Mouse (Mus musculus) heart, postnatal 36 days (tissue): ENCODE results near the gene Camta1. TPM values are rescaled to one million over a fixed set of nuclear protein-coding genes. Genes with fewer than 3 reads are reported as not detected.

ENCODE experiments used
- DNase-seq, 2 experiments: peaks; one replicate each; pipeline ENCODE4 v3.0.0; 2021 to 2022
- intact Hi-C: fragments of 180-260 bp; cut with DNase I; formaldehyde crosslinking; loops from one replicate; pipeline ENCODE4 v1.15.1; 2025
- total RNA-seq, 2 experiments: library from RNA; stranded (reverse); gene quantifications; 2 replicates each; pipeline ENCODE4 v1.2.3; 2021

The Camta1 gene
- total RNA-seq, 2 experiments from 2014 or later: 217 to 218 TPM

- intact Hi-C loops: no loop called here
- DNase-seq: no peak
Measured at GRCm38 (mm10) chr4:151793694-151794093, 68.0 kb downstream of the Camta1 start.

GRCm38 (mm10) chr4:151786946-151787705 lies 74.5 kb downstream of the Camta1 start:
- intact Hi-C loops: no loop called here

GRCm38 (mm10) chr4:151780511-151780910 lies 81.2 kb downstream of the Camta1 start:
- intact Hi-C loops: no loop called here
- DNase-seq: no peak

More at GRCm38 (mm10) chr4:151786946-151787705, 74.5 kb downstream of the Camta1 start:
- DNase-seq: no peak

GRCm38 (mm10) chr4:151779962-151780459 lies 81.7 kb downstream of the Camta1 start:
- DNase-seq: no peak
- intact Hi-C loops: loop anchor here (2.0 to 10.0 kb wide), 3 partner anchors 75 to 625 kb away; no protein-coding TSS in a partner anchor

- intact Hi-C loops: loop anchor here (2.0 to 10.0 kb wide), 3 partner anchors 76 to 624 kb away; no protein-coding TSS in a partner anchor
- DNase-seq: no peak
Measured at GRCm38 (mm10) chr4:151778511-151778910, 83.2 kb downstream of the Camta1 start.

DNA sequence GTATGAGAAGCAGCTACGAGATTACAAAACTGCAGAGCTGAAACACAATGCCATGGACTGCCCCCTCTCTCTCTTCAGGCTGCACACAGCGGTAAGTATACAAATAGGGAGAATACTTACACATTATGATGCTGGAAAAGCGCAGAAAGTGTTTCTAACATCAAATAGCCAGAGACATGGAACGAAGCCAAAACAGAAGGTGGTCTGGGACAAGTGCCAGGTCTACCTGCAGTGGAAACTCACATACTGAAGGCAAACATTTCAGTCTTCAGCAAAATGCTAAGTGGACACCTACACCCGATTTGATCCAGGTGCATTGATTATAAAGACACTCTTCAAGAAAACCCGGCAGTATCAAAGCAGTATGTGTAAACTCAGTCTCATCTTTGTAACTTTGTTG lies 84.2 kb downstream of the Camta1 start:
- intact Hi-C loops: loop anchor here (5.0 to 10.0 kb wide), 2 partner anchors 165 to 623 kb away; no protein-coding TSS in a partner anchor
- DNase-seq: no peak

- intact Hi-C loops: loop anchor here (5.0 to 10.0 kb wide), 2 partner anchors 163 to 621 kb away; no protein-coding TSS in a partner anchor
- DNase-seq: no peak
Measured at GRCm38 (mm10) chr4:151775441-151775840, 86.2 kb downstream of the Camta1 start.

- DNase-seq: no peak
- intact Hi-C loops: loop anchor here (10.0 kb wide), 1 partner anchor 619 kb away; no protein-coding TSS in a partner anchor
Measured at GRCm38 (mm10) chr4:151773651-151774050, 88.0 kb downstream of the Camta1 start.

DNA sequence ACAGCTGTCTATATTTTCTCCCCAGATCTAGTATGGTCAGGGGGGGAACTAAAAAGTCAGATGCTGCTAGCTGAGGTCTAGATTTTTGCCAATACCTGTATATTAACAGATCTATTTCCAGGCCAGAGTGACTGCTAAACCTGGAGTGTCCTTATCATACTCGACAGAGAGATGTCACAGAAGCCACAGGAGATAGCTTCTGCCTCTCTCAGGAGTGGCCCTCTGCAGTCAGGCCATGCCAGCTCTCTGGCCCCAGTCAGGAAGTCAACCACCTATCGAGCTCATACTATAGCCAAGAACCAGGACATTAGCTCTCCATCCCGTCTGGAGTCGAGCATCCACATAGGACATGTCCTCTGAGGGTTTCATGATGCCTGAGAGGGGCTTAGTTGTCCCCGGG lies 88.7 kb downstream of the Camta1 start:
- DNase-seq: no peak
- intact Hi-C loops: loop anchor here (10.0 kb wide), 1 partner anchor 618 kb away; no protein-coding TSS in a partner anchor

DNA sequence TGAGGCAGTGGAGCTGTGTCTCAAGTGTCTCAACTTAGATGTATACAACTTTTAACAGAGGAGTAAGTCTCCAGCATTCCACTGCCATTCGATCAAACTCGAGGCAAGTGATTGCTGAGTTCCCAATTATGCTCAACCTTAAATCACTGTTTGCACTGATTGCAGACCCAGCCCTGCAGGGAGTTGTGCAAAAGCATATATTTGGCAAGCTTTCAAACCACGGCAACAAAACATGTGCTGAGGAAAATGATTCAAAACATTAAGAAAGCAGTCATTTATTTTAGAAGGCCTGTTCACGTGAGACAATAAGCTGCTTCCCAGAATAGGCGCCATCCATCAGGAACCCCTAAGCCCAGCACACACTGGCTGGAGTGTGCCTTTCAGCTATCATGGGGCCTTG lies 91.0 kb downstream of the Camta1 start:
- no peak for DNase-seq
- intact Hi-C loops: loop anchor here (10.0 kb wide), 1 partner anchor 616 kb away; no protein-coding TSS in a partner anchor

DNA sequence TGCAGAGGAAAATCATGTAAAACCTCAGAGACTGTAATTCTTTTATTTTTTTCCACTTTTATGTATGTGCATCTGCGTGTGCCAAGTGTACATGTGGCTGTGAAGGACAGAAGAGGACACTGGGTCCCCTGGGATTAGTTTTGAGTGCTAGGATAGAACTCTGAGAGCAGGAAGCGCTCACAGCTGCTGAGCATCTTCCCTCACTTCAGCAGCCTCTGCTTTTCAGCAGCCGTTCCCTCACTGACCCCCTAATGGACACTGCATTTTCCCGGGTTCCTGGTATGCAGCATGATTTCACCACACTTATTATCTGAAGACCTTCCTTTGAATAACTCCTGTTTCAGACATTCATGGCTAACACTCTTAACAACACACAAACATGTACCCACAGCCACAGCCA lies 93.9 kb downstream of the Camta1 start:
- no peak for DNase-seq
- intact Hi-C loops: no loop called here

DNA sequence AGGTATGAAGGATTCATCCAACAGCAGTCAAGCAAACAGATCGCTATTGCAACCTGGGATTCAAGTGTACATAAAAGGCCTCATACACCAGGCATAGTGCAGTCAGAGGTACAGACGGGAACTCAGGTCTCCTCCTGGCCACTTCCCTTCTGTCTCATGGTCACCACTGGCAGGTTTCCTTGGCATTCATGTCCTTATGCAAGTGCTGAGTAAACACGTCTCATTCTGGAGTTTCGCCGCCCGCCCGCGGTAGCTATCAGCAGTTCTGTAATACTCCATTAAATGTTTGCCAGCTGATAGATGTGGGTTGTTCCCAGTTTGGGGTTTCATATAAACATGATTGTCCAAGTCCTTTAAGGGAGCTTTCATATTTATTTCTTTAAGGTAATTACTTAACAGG lies 94.3 kb downstream of the Camta1 start:
- intact Hi-C loops: no loop called here

DNA sequence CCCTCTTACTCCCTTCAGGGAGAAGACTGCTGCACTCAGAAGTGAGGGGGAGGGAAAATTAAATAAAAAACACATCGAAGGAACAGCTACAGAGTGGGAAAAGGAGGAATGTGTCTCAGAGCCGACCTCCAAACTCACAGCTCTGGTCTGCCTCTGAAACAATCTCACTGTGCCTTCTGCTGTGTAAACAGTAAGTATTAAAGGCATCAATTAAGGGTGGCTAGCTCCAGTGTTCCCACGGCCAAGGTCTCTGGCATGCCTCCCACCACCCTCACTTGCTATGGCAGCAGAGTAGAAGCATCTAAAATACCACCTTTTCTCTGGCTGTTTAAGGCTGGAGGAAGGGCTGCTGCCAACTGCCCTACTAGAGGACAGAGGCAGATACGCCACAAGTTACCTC lies 96.3 kb downstream of the Camta1 start:
- intact Hi-C loops: no loop called here
- no peak for DNase-seq

More for the DNA sequence above, 94.3 kb downstream of the Camta1 start:
- DNase-seq: no peak

GRCm38 (mm10) chr4:151763928-151764327 lies 97.7 kb downstream of the Camta1 start:
- intact Hi-C loops: loop anchor here (5.0 kb wide), 1 partner anchor 152 kb away; no protein-coding TSS in a partner anchor
- DNase-seq: peak in 1 of 2 experiments; percentile 23

- intact Hi-C loops: no loop called here
- DNase-seq: no peak
Measured at GRCm38 (mm10) chr4:151759095-151759494, 102.6 kb downstream of the Camta1 start.

GRCm38 (mm10) chr4:151758337-151758736 lies 103.3 kb downstream of the Camta1 start:
- no peak for DNase-seq
- intact Hi-C loops: no loop called here

DNA sequence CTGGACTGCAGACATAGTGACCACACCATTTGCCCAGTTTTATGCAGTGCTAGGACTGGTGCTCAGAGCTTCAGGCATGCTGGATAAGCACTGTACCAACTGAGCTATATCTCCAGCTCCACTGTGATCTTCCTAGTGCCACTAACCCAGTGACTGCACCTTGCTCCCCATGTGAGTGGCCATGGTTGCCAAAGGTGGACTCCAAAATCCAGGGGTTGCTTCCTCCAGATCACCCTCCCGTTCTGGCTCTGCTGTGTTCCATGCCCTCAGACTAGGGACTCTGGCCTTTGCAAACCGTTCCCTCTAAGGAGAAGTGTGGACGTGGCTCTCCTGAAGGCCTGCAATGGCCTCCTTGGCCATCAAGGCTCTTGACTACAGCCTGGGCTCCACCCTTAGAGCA lies 104.4 kb downstream of the Camta1 start:
- intact Hi-C loops: no loop called here
- no peak for DNase-seq

GRCm38 (mm10) chr4:151756400-151756799 lies 105.3 kb downstream of the Camta1 start:
- peak; percentile 32 to 46 for DNase-seq
- intact Hi-C loops: no loop called here

- intact Hi-C loops: no loop called here
- peak; percentile 50 to 62 for DNase-seq
Measured at GRCm38 (mm10) chr4:151753231-151753630, 108.4 kb downstream of the Camta1 start.

DNA sequence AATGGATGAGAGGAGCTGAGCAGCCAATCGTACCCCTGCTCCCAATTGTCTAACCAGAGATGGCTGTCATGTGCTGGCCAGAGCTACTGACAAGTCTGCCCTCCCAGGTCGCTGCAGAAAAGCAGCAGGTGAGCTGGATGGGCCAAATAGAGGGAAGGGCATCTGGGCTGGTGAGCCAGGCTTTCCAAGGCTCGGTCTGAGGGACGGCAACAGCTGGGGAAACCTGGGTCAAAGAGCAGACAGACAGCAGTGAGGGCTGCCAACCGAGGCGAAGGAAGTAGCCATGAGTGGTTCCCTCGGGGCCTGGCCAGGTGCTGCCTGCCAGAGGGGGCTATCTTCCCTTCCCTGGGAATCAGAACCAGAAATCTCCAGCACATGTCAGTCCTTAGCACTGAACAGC lies 109.1 kb downstream of the Camta1 start:
- intact Hi-C loops: no loop called here
- no peak for DNase-seq

DNA sequence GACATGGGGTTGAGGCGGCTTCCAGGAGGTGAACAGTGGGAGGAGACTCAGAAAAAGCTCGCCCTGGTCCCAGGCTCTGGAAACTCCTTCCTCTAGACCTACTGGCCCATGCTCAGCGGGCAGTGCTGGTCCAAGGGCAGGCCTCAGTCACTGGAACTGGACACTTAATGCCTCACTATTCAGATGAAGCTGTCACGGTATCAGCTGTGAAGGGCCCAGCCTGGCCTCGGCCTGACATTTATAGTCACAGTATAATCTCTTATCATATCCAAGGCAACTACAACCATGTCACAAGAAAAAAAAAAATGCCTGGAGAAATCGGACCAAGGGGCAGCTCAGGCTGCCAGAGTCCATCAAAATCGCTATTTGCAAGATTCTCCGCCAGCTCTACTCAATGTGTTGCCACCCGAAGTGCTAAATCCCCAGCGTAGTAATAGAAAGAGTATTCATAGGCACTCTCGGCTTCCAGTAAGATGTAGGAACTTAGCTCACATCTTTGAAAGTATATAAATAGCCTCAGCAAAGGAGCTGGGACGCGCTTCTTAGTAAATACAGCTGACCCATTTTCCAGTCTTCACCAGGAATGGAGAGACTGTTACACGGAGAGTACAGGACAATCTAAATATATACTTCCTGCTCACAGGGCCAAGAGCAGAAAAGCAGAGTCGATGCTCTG lies 110.3 kb downstream of the Camta1 start:
- intact Hi-C loops: no loop called here

More for the DNA sequence above, 110.3 kb downstream of the Camta1 start:
- DNase-seq: no peak
